Mouse (Mus musculus) adrenal gland, adult (tissue): Measurements from ENCODE around the gene Klhl26.

Experiments
- DNase-seq, 2 experiments: peaks; one replicate each; pipeline ENCODE4 v3.0.0; 2022 to 2023; ENCODE audit warnings: low spot score in 1 of 2; ENCODE audit not compliant: inconsistent age in 2 of 2

Klhl26 gene

DNA sequence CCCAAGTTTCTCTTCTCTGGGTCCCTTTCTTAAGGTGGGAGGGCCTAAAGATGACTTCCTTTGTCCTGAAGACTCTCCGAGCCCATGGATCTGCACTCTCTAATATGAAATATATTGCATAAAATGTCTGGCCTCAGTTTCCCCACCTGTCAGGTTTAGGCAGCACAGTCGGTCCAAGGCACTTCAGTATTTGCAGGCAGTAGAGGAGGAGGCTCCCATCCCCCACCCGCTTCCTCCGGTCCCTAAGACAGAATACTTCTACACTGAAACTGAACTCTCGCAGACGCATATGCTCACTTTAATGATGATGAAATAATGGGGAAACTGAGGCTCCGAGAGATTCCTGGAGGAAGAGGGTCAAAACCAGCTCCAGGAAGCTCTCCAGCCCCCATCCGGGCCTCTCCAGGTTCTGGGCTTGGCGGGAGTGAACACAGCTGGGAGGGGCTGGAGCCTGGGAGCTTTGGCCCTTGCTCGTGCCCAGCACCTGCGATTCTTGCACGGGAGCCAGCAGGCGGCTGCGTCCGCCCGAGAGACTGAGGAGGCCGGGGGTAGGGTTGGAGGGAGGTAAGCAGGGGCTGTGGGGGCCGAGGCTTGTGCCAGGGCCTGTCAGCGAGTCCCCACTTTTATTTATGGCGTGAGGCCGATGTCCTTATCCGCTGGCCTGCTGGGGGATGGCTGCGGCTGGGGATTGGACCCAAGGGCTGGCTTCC lies 25.2 kb upstream of the Klhl26 start:
- DNase-seq, result no peak

DNA sequence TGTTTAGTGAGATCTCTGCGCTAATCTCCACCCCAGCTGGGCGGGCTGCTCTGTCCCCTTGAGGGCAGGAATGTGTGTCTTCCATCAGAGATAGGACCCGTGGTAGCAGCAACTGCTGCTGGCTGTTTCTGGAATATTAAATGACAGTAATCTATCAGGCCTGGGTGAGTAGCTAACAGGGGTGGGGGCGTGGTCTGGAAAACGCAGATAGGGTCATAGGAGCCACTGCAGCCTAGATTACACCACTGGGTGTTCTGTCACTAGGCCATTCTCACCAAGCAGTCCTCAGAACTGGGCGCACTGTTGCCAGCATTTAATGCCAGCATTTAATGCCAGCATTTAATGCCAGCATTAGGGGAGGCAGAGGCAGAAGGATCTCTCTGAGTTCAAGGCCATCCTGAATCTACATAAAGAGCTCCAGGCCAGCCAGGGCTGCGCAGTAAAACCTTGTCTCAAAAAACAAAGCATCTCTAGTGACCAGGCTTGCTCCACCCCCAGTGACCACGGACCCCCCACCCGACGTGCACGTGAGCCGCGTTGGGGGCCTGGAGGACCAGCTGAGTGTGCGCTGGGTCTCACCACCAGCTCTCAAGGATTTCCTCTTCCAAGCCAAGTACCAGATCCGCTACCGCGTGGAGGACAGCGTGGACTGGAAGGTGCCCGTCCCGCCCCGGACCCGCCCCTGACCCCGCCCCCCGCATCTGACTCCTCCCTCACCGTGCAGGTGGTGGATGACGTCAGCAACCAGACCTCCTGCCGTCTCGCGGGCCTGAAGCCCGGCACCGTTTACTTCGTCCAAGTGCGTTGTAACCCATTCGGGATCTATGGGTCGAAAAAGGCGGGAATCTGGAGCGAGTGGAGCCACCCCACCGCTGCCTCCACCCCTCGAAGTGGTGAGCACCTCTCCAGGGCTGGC lies 23.9 kb upstream of the Klhl26 start:
- no peak for DNase-seq

DNA sequence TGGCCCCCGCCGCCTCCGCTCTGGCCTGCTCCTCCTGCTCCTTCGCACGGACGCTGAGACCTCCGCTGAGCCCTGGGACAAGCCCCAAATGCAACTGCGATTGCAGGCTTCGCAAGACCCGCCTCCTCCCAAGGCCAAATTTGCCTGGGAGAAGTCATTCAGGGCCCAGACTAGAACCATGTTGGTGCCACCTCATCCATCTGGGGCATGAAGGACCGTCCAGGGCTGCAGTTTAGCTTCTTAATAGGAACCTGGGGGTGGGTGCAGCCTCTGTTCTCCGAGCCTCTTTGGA lies 18.9 kb upstream of the Klhl26 start:
- peak in 1 of 2 experiments; percentile 59 for DNase-seq

DNA sequence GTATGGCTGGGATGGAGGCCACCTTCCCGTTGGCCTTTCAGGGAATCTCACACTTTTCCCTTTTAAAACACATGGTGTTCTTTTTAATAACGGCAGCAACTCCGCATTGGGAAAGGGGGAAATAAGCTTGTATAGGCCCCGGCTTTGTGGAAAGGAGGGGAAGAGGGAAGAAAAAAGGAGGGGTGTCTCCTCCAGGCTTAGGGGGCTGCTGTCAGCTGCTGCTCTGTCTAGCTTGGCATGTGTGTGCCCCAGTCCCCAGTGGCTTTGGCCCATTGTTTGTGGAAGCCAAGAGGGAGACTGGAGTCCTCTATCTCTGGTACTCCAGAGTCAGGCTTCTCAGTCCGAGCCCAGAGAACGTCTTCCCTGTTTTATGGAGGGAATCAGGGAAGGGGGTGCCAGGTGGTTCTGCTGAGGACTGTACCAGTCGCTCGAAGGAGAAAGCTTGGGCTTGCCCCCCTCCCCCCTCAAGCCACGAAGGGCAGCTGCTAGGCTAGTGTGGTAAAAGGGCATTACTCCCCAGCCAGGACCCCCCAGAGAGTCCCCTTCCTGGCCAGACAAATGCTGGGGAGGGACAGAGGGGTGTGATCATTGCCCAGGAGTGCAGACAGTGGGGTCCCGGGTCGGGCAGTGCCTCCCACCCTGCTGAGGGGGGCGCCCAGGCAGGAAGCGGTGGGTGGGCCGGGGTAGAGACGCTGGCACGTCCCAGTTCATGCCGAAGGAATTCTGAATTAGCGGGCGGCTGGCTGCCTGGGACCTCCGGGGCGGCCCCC lies 18.4 kb upstream of the Klhl26 start:
- no peak for DNase-seq

DNA sequence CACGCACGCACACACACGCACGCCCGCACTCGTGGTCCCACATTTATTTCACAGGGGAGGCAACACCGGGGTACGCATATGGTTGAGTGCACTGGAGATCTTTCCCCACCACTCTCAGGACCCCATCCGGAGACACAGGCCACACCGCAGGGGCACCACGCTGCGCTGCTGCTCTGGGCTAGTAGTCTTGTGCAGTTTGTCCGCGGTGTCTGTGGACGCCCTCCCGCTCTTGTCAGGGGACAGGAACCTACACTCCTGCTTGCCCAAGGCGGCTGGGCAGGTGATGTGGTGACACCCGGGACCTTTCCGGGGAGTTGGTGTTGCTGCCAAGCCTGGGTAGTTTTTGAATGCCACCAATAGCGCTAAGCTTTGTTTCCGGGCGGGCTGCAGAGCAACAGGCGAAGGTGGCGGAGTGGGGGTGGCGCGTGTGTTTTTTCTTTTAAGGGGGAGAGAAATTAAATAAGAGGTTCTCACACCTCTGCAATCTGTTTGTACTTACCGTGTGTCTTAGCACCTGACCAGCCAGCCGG lies 17.7 kb upstream of the Klhl26 start:
- no peak for DNase-seq

DNA sequence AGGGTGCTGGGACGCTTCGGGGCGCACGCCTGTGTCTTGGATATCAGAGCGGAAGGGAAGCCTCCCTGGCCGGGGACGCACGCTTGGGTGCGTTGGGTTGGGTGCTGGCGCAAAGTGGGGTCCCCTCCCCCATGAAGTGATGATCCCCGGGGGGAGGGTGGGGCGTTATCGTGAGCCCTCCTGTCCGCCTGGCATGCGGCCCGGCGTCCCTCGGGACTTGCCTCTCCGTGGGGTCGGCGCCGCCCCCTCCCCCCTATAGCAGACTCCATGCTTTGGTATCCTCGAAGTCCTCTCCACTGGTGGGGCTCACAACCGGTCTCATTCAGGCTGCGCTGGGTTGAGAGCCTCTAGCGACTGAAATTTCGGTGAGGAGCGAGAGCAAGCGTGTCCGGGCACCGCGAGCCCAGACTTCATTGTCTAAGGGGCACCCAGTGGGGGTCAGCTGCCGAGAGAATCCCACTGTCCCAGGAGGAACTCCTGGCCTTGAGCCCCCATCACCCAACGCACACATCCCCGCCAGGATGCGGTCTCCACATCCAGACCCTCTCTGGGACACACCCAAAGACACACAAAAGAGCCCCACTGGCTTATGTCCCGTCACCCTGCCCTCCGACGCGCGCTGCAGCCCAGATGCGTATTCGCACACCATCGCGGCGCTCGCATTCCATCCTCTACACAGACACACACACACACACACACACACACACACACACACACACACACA lies 17.1 kb upstream of the Klhl26 start:
- no peak for DNase-seq

GRCm38 (mm10) chr8:70492664-70493640 lies 16.2 kb upstream of the Klhl26 start, which contains the start of gene Crlf1:
Gene Crlf1 (plus strand): TSS chr8:70493158.
- peak in 1 of 2 experiments; percentile 59 for DNase-seq

DNA sequence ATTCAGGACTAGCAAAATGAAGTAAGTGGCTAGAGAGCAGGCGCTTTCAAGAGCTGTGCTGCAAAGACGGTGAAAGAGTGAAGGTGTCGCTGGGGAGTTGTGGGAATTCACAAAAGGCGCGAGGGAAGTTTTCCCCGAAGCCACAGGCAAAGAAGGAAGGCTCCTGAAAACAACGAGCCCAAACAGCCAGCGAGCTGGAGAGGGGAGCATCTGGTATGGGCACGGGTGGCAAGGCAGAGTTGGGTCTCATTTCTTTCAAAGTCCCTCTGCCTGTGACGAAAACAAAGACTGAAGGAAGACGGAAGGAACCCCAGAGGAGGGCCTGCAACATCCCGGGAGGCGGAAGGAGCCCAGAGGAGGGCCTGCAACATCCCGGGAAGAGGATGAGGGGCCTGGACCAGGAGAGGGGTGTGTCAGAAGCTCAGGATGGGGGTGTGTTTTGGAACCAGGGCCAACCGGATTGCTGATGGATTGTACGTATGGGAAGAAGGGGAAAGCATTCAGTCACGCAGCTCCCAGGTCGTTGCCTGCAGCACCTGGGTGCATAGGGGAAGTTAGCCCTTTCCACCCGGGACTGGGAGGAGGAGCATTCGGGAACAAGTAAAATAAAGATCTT lies 14.2 kb upstream of the Klhl26 start:
- DNase-seq, result no peak

GRCm38 (mm10) chr8:70490061-70490879 lies 13.5 kb upstream of the Klhl26 start:
- no peak for DNase-seq

- no peak for DNase-seq
Observed at GRCm38 (mm10) chr8:70489576-70489975, 12.8 kb upstream of the Klhl26 start.

DNA sequence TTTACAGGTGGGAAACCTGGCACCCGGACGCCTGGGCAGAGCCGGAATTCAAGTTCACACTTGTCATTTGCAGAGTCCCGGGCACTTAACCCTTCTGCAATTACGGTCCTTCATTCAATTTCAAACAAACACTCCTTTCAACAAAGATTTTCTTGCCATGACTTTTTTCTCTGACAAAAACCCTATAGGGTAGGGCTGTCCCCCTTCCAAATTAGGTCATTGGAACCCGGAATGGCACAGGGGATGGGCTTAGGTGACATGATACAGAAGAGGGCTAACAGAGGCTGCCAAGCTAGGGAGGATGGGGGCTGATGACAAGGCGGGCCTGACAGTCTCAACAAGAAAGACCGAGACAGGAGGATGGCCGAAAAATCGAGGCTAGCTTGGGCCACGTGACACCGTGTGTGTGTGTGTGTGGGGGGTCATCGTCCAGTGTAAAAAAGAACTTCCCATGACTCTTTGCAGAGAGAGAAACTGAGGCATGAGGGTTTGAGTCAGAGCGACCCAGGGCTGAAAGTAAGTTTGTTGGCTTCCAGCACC lies 12.2 kb upstream of the Klhl26 start:
- DNase-seq, result no peak

DNA sequence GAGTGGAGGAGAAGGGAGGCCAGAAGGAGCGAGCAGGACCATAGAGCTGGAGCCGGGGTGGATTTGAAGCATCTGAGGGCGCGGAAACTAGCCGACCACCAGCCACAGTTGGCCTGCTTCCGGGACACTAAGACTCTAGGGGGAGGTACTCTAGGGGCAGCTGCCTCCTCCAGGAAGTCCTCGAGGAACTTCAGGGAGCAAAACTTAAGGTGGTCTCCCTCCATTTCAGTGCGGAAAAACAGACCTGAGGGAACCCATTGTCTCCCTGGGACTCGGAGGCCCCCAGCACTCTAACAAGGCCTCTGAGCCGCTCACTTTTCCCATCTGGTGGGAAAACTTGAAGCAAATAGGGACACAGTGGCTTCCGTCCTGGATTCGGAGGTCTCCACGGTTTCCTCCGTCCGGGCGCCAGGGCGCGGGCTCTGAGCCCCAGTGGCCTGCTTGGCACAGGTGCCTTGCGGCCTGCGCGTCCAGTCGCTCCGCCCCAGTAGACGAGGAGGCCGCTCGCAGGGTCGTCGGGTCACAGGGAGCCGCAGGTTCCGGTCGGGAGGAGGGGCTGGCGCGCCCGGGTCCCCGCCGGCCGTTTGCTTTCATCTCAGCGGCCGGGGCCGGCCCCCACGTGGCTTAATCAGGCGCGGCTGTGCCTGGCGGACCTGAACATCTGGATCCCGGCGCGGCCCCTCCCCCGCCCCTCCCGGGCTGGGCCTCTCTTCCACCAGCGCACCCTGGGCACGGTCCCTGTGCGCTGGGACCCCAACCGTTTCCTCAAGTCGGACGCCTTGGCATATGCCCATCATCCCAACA lies 11.4 kb upstream of the Klhl26 start:
- peak in 1 of 2 experiments; percentile 49 for DNase-seq

DNA sequence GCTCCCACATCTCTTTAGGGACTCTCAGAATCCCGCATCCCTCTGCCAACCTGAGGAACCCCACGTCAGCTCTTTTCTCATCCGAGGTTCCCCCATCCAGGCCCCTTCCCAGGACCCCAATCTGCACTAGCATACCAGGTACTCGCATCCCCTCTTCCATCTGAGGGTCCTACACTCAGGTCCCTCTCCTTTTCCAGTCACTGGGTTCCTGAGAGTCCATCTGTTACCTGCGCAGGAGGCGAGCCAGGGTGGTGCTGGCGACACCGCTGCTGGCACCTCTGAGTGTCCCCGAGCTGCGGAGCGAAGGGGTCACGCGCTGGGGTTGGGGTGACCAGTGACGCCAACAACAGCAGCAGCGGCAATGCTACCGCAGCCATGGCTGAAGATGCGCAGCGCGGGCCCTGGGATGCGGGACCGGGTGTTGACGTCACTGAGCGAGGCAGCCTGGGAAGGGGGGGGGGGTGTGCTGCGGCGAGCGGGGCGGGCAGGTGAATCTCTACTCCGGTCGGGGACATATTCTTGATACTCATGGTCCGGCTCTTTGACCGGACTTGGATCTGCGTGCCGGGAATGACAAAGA lies 10.3 kb upstream of the Klhl26 start, which contains the start of gene Tmem59l:
TSS of gene Tmem59l (minus strand) at position 418 of the 580 bp plus-strand sequence.
- DNase-seq, result no peak

DNA sequence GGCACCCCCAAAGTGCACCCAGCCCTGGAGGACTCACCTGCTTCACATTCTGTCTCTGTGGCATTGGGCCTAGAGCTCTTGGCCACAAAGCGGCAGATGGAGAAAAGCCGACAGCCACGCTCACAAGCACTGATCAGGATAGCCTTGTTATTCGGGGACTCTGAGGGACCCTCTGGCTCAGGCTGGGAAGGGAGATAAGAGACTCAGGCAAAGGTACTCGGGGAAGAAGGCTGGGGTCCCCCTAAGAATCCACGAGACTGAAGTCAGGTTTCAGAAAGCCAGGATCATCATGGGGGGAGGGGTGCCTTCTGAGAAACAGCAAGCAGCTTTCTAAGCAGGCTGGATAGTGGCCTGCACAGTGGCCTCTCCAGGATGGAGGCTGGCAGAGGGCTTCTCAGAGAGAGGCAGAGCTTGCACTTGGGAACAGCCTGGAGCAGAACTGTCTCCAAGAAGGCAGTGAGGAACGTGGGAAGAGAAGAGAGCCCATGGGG lies 9.5 kb upstream of the Klhl26 start:
- DNase-seq, result no peak

DNA sequence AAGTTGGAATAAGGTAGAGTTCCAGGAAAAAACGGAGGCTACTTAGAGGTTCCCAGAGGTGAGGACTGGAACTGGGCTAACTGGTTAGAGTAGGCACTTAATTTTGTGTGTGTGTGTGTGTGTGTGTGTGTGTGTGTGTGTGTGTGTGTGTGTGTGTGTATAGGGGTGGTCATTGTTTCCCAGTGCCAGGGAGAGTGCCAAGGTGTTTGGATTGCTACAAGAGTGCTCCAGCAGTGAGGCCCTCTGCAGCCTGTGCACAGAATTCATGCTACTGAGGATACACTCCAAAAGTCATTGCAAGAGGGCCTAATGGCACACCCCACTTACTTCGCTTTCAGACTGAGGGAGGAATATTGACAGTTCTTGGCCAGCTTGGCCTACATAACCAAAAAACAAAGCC lies 6.2 kb upstream of the Klhl26 start:
- no peak for DNase-seq

GRCm38 (mm10) chr8:70481908-70482307 lies 5.1 kb upstream of the Klhl26 start:
- DNase-seq, result no peak
